Mouse (Mus musculus): ENCODE measurements around the gene Olfr1241.

Olfr1241 gene

GRCm38 (mm10) chr2:89487026-89487425 is at the start of gene Olfr1241:
Olfr1241 (minus strand) TSS chr2:89487126.
- TF ChIP-seq POU5F1 (IDR thresholded peaks at IDR 0.05; ENCODE audit: borderline replicate concordance, low read length) = no peak
- TF ChIP-seq NANOG (IDR thresholded peaks at IDR 0.05; ENCODE audit: borderline replicate concordance, low read length) = no peak
- no peak for TF ChIP-seq CTCF (conservative IDR thresholded peaks at IDR 0.05; ENCODE audit: low read length)
- H3K36me3 ChIP-seq (ENCODE audit: insufficient read depth, low read length) = no peaks in the 10 kb centered on the region
- no peaks in the 10 kb centered on the region for H3K9me3 ChIP-seq (ENCODE audit: low read length)

GRCm38 (mm10) chr2:89531387-89531786 is 44.5 kb upstream of the Olfr1241 start, which contains the start of gene Olfr1243:
Olfr1243 (minus strand) TSS chr2:89531487.
- no peak within 1 kb of the TSS for H3K4me3 ChIP-seq (replicated peaks; ENCODE audit: low read length)
- no peaks in the 10 kb centered on the region for H3K4me1 ChIP-seq (replicated peaks; ENCODE audit: low read depth, low read length)
- TF ChIP-seq POU5F1 (IDR thresholded peaks at IDR 0.05; ENCODE audit: borderline replicate concordance, low read length) = no peak
- no peaks in the 10 kb centered on the region for H3K9me3 ChIP-seq (ENCODE audit: low read length)
- H3K36me3 ChIP-seq (ENCODE audit: insufficient read depth, low read length) = no peaks in the 10 kb centered on the region
- H3K27me3 ChIP-seq (ENCODE audit: insufficient read depth, low read length) = no peaks in the 10 kb centered on the region

More at GRCm38 (mm10) chr2:89487026-89487425, at the start of gene Olfr1241:
- H3K27me3 ChIP-seq (ENCODE audit: insufficient read depth, low read length) = no peaks in the 10 kb centered on the region
- no peaks in the 10 kb centered on the region for H3K4me1 ChIP-seq (replicated peaks; ENCODE audit: low read depth, low read length)
- no peak within 1 kb of the TSS for H3K4me3 ChIP-seq (replicated peaks; ENCODE audit: low read length)

GRCm38 (mm10) chr2:89498235-89498634 is 11.3 kb upstream of the Olfr1241 start, which contains the start of gene Olfr1242:
Olfr1242 (minus strand) TSS chr2:89498335.
- H3K27me3 ChIP-seq (ENCODE audit: insufficient read depth, low read length) = no peaks in the 10 kb centered on the region
- H3K4me3 ChIP-seq (replicated peaks; ENCODE audit: low read length) = no peak within 1 kb of the TSS
- H3K9me3 ChIP-seq (ENCODE audit: low read length) = no peaks in the 10 kb centered on the region
- no peaks in the 10 kb centered on the region for H3K36me3 ChIP-seq (ENCODE audit: insufficient read depth, low read length)
- H3K4me1 ChIP-seq (replicated peaks; ENCODE audit: low read depth, low read length) = no peaks in the 10 kb centered on the region
- TF ChIP-seq POU5F1 (IDR thresholded peaks at IDR 0.05; ENCODE audit: borderline replicate concordance, low read length) = no peak
- no peak for TF ChIP-seq NANOG (IDR thresholded peaks at IDR 0.05; ENCODE audit: borderline replicate concordance, low read length)
- TF ChIP-seq CTCF (conservative IDR thresholded peaks at IDR 0.05; ENCODE audit: low read length) = no peak

- H3K4me1 ChIP-seq (replicated peaks; ENCODE audit: low read depth, low read length) = no peaks in the 10 kb centered on the region
- H3K27me3 ChIP-seq (ENCODE audit: insufficient read depth, low read length) = no peaks in the 10 kb centered on the region
- no peaks in the 10 kb centered on the region for H3K36me3 ChIP-seq (ENCODE audit: insufficient read depth, low read length)
- H3K9me3 ChIP-seq (ENCODE audit: low read length) = no peaks in the 10 kb centered on the region
- no peak within 1 kb of the TSS for H3K4me3 ChIP-seq (replicated peaks; ENCODE audit: low read length)
- no peak for TF ChIP-seq NANOG (IDR thresholded peaks at IDR 0.05; ENCODE audit: borderline replicate concordance, low read length)
- no peak for TF ChIP-seq CTCF (conservative IDR thresholded peaks at IDR 0.05; ENCODE audit: low read length)
Observed at GRCm38 (mm10) chr2:89442900-89443299, 44.0 kb downstream of the Olfr1241 start, which contains the start of gene Olfr1240. Olfr1240 (minus strand) TSS chr2:89443000.

Data from E14TG2a.4 (cell line).